Mouse (Mus musculus) kidney, embryonic 16.5 days (tissue): ENCODE results near the gene Haghl. TPM values are rescaled to one million over a fixed set of nuclear protein-coding genes. Genes with fewer than 3 reads are reported as not detected.

ENCODE experiments used
- ATAC-seq: fragments of 200-750 bp; cut with Nextera tagmentation; 2 replicates; pipeline ENCODE4 v1.8.0; 2017; ENCODE audit warnings: moderate TSS enrichment; ENCODE audit not compliant: low FRiP score, low TSS enrichment
- H3K27ac ChIP-seq: fragments of 300-500 bp; sonication (generic); 2 replicates; pipeline ENCODE4 v1.5.1; 2014; ENCODE audit warnings: low read length
- H3K27me3 ChIP-seq: fragments of 300-500 bp; sonication (generic); 2 replicates; pipeline ENCODE4 v1.6.1; 2014; ENCODE audit warnings: low read length, control low read depth, mixed read lengths; ENCODE audit not compliant: insufficient read depth
- H3K36me3 ChIP-seq: fragments of 300-500 bp; sonication (generic); 2 replicates; pipeline ENCODE4 v1.6.1; 2014; ENCODE audit warnings: low read length, control low read depth, mixed read lengths; ENCODE audit not compliant: insufficient read depth
- H3K4me1 ChIP-seq: fragments of 300-500 bp; sonication (generic); 2 replicates; pipeline ENCODE4 v1.6.1; 2014; ENCODE audit warnings: low read length, control low read depth, mixed read lengths; ENCODE audit not compliant: insufficient read depth
- H3K4me2 ChIP-seq: fragments of 300-500 bp; sonication (generic); replicated peaks from 2 replicates; pipeline ENCODE4 v1.6.1; 2014; ENCODE audit warnings: low read depth, low read length
- H3K4me3 ChIP-seq: fragments of 300-500 bp; sonication (generic); 2 replicates; pipeline ENCODE4 v1.5.1; 2014; ENCODE audit warnings: mild to moderate bottlenecking, low read length
- H3K9ac ChIP-seq: fragments of 300-500 bp; sonication (generic); replicated peaks from 2 replicates; pipeline ENCODE4 v1.6.1; 2014; ENCODE audit warnings: low read length
- H3K9me3 ChIP-seq: fragments of 300-500 bp; sonication (generic); 2 replicates; pipeline ENCODE4 v1.6.1; 2016; ENCODE audit warnings: low read length, control low read depth
- WGBS: fragments of 180-500 bp; shearing (Covaris S2); extraction: QIAGEN DNeasy Blood & Tissue Kit; methylation state at CpG from one replicate; pipeline ENCODE4 v1.1.7; 2014; 5-methylcytosine and 5-hydroxymethylcytosine counted together
- polyA plus RNA-seq: library from polyadenylated mRNA; unstranded; fragments of >200 nt; fragmentation: Nextera tagmentation; extraction: Ambion mirVana; gene quantifications from 2 replicates; pipeline ENCODE4 v1.2.1, GENCODE M21; 2015

Gene Haghl
- 79.8 and 83.7 TPM in 2 replicates for polyA plus RNA-seq

DNA sequence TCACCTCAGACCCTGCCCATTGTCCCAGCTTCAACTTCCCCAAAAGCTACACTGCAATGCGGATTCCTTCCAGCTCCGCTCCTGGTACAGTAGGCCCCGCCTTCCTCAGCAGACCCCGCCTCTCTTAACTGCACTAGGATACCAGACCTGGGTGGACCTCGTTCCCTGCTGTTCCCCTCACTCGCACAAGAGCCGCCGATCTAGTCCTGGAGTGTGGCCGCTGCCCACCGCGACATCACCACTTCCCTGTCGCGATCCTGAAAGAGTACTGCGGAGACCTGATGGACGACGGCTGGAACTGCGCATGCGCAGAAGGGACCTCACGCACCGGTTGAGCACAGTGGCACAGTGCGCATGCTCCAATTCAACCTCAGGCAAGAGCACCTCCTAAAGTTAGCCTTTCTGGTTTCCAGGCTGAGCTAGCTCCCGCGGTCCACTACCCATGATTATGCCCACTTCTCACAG is at the start of gene Haghl:
Gene Haghl (minus strand): TSS at position 393 of the 465 bp plus-strand sequence.
- H3K4me2 ChIP-seq = peak within 1 kb of the TSS; percentile 90
- peak within 1 kb of the TSS; percentile 86 for H3K9ac ChIP-seq
- peak within 1 kb of the TSS; percentile 85 for H3K4me3 ChIP-seq
- peaks cover 16% of the 10 kb centered on the region for H3K4me1 ChIP-seq
- H3K27me3 ChIP-seq = no peaks in the 10 kb centered on the region
- under 1% methylated on average over 23 of the region's 23 CpGs for WGBS
- peak within 1 kb of the TSS; percentile 95 for H3K27ac ChIP-seq
- no peaks in the 10 kb centered on the region for H3K9me3 ChIP-seq
- ATAC-seq = peak; percentile 79
- H3K36me3 ChIP-seq = peaks cover 30% of the 10 kb centered on the region

- no peaks in the 10 kb centered on the region for H3K27me3 ChIP-seq
- peaks cover 64% of the 10 kb centered on the region for H3K4me1 ChIP-seq
- H3K9me3 ChIP-seq = no peaks in the 10 kb centered on the region
- ATAC-seq = no peak
- peak overlapping the region; percentile 88 for H3K9ac ChIP-seq
- peak overlapping the region; percentile 82 for H3K4me3 ChIP-seq
- H3K36me3 ChIP-seq = peaks cover 36% of the 10 kb centered on the region
- peak overlapping the region; percentile 99 for H3K27ac ChIP-seq
- WGBS = 71% methylated on average over 12 of the region's 12 CpGs
- H3K4me2 ChIP-seq = peak overlapping the region; percentile 95
Observed at GRCm38 (mm10) chr17:25834595-25835222, 49.2 kb upstream of the Haghl start.

- peaks cover 30% of the 10 kb centered on the region for H3K36me3 ChIP-seq
- H3K27ac ChIP-seq = peak overlapping the region; percentile 99
- no peak for ATAC-seq
- H3K9ac ChIP-seq = peak overlapping the region; percentile 88
- no peaks in the 10 kb centered on the region for H3K27me3 ChIP-seq
- peaks cover 69% of the 10 kb centered on the region for H3K4me1 ChIP-seq
- peak overlapping the region; percentile 82 for H3K4me3 ChIP-seq
- H3K4me2 ChIP-seq = peak overlapping the region; percentile 95
- WGBS = 9% methylated on average over 6 of the region's 6 CpGs
- no peaks in the 10 kb centered on the region for H3K9me3 ChIP-seq
Observed at GRCm38 (mm10) chr17:25833961-25834594, 48.6 kb upstream of the Haghl start.

DNA sequence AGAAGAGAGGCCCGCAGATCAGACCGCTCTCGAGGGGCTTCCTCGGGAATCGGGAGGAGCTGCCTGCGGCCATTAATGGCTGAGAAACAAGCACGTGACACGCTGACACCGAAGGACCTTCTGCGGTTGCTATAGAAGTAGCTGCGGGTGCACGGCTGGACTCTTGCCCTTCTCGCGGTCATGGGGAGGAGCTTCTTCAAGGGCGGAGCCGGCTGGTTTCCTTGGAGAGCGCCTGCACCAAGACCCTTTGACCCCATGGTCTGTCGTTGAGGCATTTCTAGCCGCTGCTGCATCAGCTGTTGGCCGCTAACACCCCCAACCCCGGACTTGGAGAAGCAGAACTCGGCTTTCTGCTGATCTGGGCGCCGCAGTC is 47.8 kb upstream of the Haghl start, which contains the start of gene Stub1:
Gene Stub1 (minus strand): TSS at position 114 of the 373 bp plus-strand sequence.
- H3K27ac ChIP-seq = peak within 1 kb of the TSS; percentile 99
- peak within 1 kb of the TSS; percentile 82 for H3K4me3 ChIP-seq
- no peaks in the 10 kb centered on the region for H3K27me3 ChIP-seq
- peak; percentile 73 for ATAC-seq
- H3K4me2 ChIP-seq = peak within 1 kb of the TSS; percentile 95
- WGBS = 0% methylated on average over 24 of the region's 24 CpGs
- peak within 1 kb of the TSS; percentile 88 for H3K9ac ChIP-seq
- H3K4me1 ChIP-seq = peaks cover 72% of the 10 kb centered on the region
- H3K36me3 ChIP-seq = peaks cover 24% of the 10 kb centered on the region
- no peaks in the 10 kb centered on the region for H3K9me3 ChIP-seq

GRCm38 (mm10) chr17:25832436-25833290 is 47.2 kb upstream of the Haghl start:
- peak overlapping the region; percentile 95 for H3K4me2 ChIP-seq
- ATAC-seq = peak; percentile 91
- H3K9me3 ChIP-seq = no peaks in the 10 kb centered on the region
- peak overlapping the region; percentile 82 for H3K4me3 ChIP-seq
- peaks cover 73% of the 10 kb centered on the region for H3K4me1 ChIP-seq
- H3K27ac ChIP-seq = peak overlapping the region; percentile 99
- WGBS = under 1% methylated on average over 69 of the region's 77 CpGs
- no peaks in the 10 kb centered on the region for H3K27me3 ChIP-seq
- peak overlapping the region; percentile 88 for H3K9ac ChIP-seq
- peaks cover 18% of the 10 kb centered on the region for H3K36me3 ChIP-seq

DNA sequence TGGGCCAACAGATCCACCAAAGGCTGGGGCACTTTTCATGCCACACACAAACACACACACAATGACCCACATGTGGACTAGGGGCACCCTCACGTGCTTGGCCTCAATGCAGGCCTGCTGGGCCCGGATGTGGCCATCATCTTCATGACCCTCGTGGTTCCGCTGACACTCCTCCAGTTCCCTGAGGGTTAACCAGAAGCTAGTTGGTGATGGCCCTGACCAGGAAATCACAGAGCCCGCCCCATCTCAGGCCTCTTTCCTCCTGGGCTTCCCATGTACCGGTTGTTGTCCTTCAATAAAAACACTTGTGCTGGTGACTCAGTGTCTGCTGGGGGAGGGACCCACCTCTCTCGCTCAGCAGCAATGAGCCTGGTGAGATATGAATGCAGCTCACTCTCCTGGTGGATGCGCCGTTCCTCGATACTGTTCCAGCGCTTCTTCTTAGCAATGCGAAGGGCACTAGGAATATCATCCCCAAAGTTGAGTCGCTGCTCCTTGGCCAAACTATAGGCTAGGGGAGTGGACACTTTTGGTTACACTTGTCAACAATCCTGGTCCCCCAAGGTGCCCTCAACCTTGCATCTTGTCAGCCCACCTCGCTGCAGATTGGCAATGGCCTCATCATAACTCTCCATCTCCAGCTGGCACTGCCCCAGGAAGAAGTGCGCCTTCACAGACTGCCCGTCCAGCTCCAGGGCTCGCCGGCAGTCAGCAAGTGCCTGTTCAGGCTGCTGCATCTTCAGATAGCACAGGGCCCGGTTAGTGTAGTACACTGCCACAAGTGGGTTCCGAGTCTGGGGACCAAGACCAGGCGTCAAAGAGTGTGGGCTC is 46.2 kb upstream of the Haghl start:
- Histone ChIP-seq H3K9ac (peak overlapping the region; percentile 88), H3K4me3 (peak overlapping the region; percentile 82), H3K9me3 (no peaks in the 10 kb centered on the region), H3K27me3 (no peaks in the 10 kb centered on the region), H3K4me1 (peaks cover 63% of the 10 kb centered on the region), H3K27ac (peak overlapping the region; percentile 90), H3K4me2 (peak overlapping the region; percentile 95), H3K36me3 (peaks cover 25% of the 10 kb centered on the region)
- no peak for ATAC-seq
- WGBS = 48% methylated on average over 21 of the region's 21 CpGs

DNA sequence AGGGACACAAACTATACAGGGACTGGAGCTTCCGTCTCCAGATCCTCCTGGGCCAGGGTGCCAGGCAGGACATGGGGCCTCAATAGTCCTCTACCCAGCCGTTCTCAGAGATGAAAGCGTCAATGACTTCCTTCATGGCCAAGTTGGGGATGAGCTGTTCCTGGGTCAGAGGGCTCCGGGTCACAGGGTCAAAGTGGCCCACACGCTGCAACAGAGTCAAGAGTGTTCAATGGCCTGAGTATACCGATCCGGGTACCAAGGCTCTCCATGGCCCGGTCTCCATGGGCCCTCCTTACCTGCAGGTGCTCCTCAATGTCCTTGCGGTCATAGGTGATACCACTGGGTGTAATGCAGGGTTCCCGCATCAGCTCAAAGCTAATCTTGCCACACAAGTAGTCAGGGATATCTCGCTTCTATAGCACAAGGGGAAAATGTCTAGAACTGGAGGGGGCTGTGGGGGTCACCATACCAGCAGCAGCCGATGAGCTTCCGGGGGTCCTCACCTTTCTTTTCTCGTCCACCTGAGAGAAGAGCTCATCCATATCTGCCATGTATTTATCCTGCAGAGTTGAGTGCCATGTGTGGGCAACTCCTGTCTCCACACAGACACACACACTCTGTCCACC is 45.4 kb upstream of the Haghl start:
- no peak for ATAC-seq
- Histone ChIP-seq H3K27ac (no peak overlapping the region), H3K27me3 (no peaks in the 10 kb centered on the region), H3K4me2 (peak overlapping the region; percentile 95), H3K9ac (no peak overlapping the region), H3K9me3 (no peaks in the 10 kb centered on the region), H3K4me3 (peak overlapping the region; percentile 82), H3K4me1 (peaks cover 55% of the 10 kb centered on the region), H3K36me3 (peaks cover 30% of the 10 kb centered on the region)
- WGBS = 85% methylated on average over 14 of the region's 14 CpGs

GRCm38 (mm10) chr17:25830200-25830753 is 44.8 kb upstream of the Haghl start:
- Histone ChIP-seq H3K36me3 (peaks cover 30% of the 10 kb centered on the region), H3K27ac (no peak overlapping the region)

More at GRCm38 (mm10) chr17:25830200-25830753, 44.8 kb upstream of the Haghl start:
- peak overlapping the region; percentile 64 for H3K4me2 ChIP-seq
- WGBS = 78% methylated on average over 4 of the region's 4 CpGs
- no peaks in the 10 kb centered on the region for H3K9me3 ChIP-seq
- no peak overlapping the region for H3K4me3 ChIP-seq
- H3K4me1 ChIP-seq = peaks cover 50% of the 10 kb centered on the region
- H3K9ac ChIP-seq = no peak overlapping the region
- no peak for ATAC-seq
- no peaks in the 10 kb centered on the region for H3K27me3 ChIP-seq
